Mouse (Mus musculus) monocyte, adult 59 days (primary cell): ENCODE data around the gene Msl1. TPM values are rescaled to one million over a fixed set of nuclear protein-coding genes. Genes with fewer than 3 reads are reported as not detected.

Experiments
- total RNA-seq, 2 experiments: library from RNA; stranded (reverse); gene quantifications; one replicate each; pipeline ENCODE4 v1.2.4; 2023

The Msl1 gene
- total RNA-seq: 100 to 1,000 TPM; 121 to 126 TPM

DNA sequence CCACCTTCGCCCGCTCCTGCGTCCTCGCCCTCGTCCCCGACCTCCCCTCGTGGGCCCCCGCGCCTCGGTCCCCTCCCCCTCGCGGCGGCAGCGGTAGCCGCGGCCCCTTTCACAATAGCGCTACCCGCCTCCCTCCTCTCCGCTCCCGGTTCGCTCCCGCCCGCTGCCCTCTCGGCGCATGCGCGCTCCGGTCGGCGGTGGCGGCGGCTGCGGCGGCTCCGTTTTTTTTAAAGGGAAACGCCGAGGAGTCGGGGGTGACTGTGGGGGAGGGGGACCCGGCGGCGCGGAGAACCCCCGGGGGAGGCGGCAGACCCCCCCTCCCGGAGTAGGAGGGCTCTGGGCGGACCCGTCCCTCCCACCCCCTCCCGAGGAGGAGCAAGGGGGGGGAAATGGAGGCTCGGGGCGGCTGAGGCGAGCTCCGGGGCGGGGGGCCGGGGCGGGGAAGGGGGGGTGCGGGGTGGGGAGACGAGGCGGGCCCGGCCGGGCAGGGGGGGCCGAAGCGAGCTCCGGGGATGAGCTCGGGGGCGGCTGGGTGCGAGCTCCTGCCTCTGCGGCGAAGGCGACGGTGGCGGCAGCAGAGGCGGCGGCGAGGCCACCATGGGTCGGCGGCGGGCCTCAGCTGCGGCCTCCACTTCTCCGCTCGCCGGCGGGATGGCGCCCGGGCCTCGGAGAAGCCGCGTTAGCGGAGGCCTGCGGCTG is at the start of gene Msl1:
Gene Msl1 (plus strand): TSS at position 502 of the 699 bp plus-strand sequence.

DNA sequence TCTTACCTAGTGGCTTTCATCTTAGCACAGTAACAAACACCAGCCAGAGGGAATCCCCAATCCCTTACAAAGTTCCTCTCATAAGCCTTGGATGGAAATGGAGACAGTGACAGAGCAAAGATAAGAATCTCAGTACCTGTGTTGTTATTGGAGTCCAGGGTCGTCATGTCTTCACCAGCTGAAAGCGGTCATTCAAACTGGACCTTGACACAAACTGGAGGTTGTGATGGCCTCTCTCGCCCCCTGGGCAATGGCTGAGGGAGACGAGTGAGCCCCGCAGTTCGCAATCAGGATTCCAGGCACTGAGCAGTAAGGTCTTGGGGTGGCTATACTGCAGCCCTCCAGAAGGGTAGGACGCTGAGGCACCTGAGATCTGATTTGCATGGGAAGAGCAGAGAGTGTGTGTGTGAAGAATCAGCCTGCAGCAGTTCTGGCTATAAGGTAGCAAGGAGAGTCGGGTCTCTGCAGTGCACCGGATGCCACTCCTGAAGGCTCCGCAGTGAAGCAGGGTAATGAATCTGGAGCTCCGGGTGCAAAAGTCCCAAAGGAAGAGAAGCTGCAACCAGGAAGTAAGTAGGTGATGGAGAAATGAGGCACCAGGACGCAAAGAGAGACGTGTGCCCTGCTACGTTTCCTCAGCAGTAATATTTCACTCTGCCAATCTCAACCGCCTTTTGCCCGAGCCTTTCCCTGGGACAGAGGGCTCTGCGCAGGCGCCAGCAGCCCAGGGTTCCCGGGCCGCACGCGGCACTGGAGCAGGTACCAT is 20.6 kb upstream of the Msl1 start, which contains the start of gene Nr1d1:
Gene Nr1d1 (minus strand): TSS at position 752 of the 766 bp plus-strand sequence.

GRCm38 (mm10) chr11:98804605-98805004 is 9.3 kb downstream of the Msl1 start, which contains the start of gene Casc3:
Gene Casc3, plus strand, starts transcription at chr11:98804905.

DNA sequence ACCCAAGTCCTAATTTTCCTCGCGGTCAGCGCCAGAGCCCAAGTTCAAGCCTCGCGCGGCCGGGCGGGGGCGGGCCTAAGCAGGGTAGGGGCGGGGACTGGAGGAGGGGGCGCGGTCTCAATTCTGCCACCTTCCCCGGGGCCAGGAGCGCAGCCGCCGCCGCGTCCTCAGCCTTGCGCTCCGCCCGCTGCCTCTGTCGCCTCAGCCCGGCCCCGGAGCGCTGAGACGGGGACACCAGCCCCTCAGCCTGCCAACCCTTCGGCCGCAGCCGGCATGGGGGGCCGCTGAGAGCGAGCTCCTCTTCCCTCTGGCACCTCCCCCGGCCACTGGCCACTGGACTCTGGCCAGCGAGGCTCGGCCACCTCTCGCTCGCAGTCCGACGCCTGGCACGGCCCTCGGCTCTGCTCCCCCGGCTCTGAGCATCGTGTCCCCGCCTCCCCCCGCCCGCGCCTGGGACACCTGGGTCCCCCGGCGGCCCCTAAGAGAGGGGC is 41.4 kb downstream of the Msl1 start, which contains the start of gene Rapgefl1:
Gene Rapgefl1 (plus strand): TSS at position 135 of the 491 bp plus-strand sequence.

Other genes with a start within 250 kb of the Msl1 start
- 10 to 100 TPM; 19.1 to 27.8 TPM for gene Ikzf3, start 249.5 kb upstream of the Msl1 start, total RNA-seq
- gene Zpbp2, start 244.4 kb upstream of the Msl1 start, total RNA-seq: 1 to 10 TPM in 1 of 2 experiments, not detected in 1; 3.4 TPM
- gene Ormdl3, start 208.1 kb upstream of the Msl1 start, total RNA-seq: 10 to 100 TPM; 10.9 to 11.8 TPM
- gene Lrrc3c, start 197.2 kb upstream of the Msl1 start, total RNA-seq: not detected
- gene Gm12355, start 169.9 kb upstream of the Msl1 start, total RNA-seq: 10 to 100 TPM; 15.7 to 17.2 TPM
- not detected for gene Gsdma3, start 169.2 kb upstream of the Msl1 start, total RNA-seq
- gene Gsdma2, start 148.8 kb upstream of the Msl1 start, total RNA-seq: not detected
- under 1 TPM in 1 of 2 experiments, not detected in 1; 0.24 TPM for gene Gsdma, start 131.2 kb upstream of the Msl1 start, total RNA-seq
- gene Psmd3, start 113.0 kb upstream of the Msl1 start, total RNA-seq: 10 to 100 TPM; 55.3 to 60.4 TPM
- gene Csf3, start 94.3 kb upstream of the Msl1 start, total RNA-seq: not detected
- gene Med24, start 66.1 kb upstream of the Msl1 start, total RNA-seq: 10 to 100 TPM; 42.8 to 50.5 TPM
- gene Thra, start 54.9 kb upstream of the Msl1 start, total RNA-seq: 10 to 100 TPM; 17.9 to 20.1 TPM
- 10 to 100 TPM; 21.6 to 27.8 TPM for gene Nr1d1, start 20.2 kb upstream of the Msl1 start, total RNA-seq
- 10 to 100 TPM; 78.5 to 94.7 TPM for gene Casc3, start 9.4 kb downstream of the Msl1 start, total RNA-seq
- under 1 TPM; 0.33 to 0.50 TPM for gene Rapgefl1, start 41.3 kb downstream of the Msl1 start, total RNA-seq
- 10 to 100 TPM; 31.9 to 44.6 TPM for gene Wipf2, start 68.1 kb downstream of the Msl1 start, total RNA-seq
- gene Cdc6, start 112.3 kb downstream of the Msl1 start, total RNA-seq: under 1 TPM; 0.73 to 0.91 TPM
- 100 to 1,000 TPM; 289 to 293 TPM for gene Rara, start 132.3 kb downstream of the Msl1 start, total RNA-seq
- gene Gjd3, start 187.5 kb downstream of the Msl1 start, total RNA-seq: not detected
- 10 to 100 TPM in 1 of 2 experiments, 1 to 10 TPM in 1; 6.4 to 11.1 TPM for gene Top2a, start 228.7 kb downstream of the Msl1 start, total RNA-seq
- gene Igfbp4, start 245.7 kb downstream of the Msl1 start, total RNA-seq: 1 to 10 TPM; 5.0 to 6.4 TPM